Mouse (Mus musculus): ENCODE results near the gene Spink8. TPM values are rescaled to one million over a fixed set of nuclear protein-coding genes. Genes with fewer than 3 reads are reported as not detected.

Spink8 gene
- polyA plus RNA-seq, 1 experiment from 2014 or later: 0.33 TPM

- no peaks in the 10 kb centered on the region for H3K36me3 ChIP-seq (replicated peaks; ENCODE audit: control insufficient read depth, insufficient read depth)
- H3K4me3 ChIP-seq (replicated peaks; ENCODE audit: low read length): no peak overlapping the region
- H3K9ac ChIP-seq: no peak overlapping the region
- H3K4me1 ChIP-seq (replicated peaks; ENCODE audit: control insufficient read depth, insufficient read depth, low read length): no peaks in the 10 kb centered on the region
- DNase-seq (ENCODE audit: low spot score) (peak; percentile 32), ATAC-seq (ENCODE audit: low FRiP score) (no peak)
- H3K27ac ChIP-seq: no peak overlapping the region
- 27% methylated on average over 7 of the region's 7 CpGs for WGBS
- no peaks in the 10 kb centered on the region for H3K9me3 ChIP-seq (ENCODE audit: control insufficient read depth, low read length)
- H3K27me3 ChIP-seq (ENCODE audit: control insufficient read depth, insufficient read depth, low read length): no peaks in the 10 kb centered on the region
- H3K4me2 ChIP-seq (replicated peaks): no peak overlapping the region
These were observed 1.3 kb downstream of the Spink8 start for GRCm38 (mm10) chr9:109813424-109813823.

GRCm38 (mm10) chr9:109816341-109816740 is 4.3 kb downstream of the Spink8 start:
- Histone ChIP-seq H3K9ac (no peak overlapping the region), H3K4me3 (replicated peaks; ENCODE audit: low read length) (no peak overlapping the region), H3K4me1 (replicated peaks; ENCODE audit: control insufficient read depth, insufficient read depth, low read length) (no peaks in the 10 kb centered on the region), H3K27ac (no peak overlapping the region), H3K36me3 (replicated peaks; ENCODE audit: control insufficient read depth, insufficient read depth) (no peaks in the 10 kb centered on the region), H3K9me3 (ENCODE audit: control insufficient read depth, low read length) (no peaks in the 10 kb centered on the region), H3K27me3 (ENCODE audit: control insufficient read depth, insufficient read depth, low read length) (no peaks in the 10 kb centered on the region), H3K4me2 (replicated peaks) (no peak overlapping the region)
- DNase-seq (ENCODE audit: low spot score) (no peak), ATAC-seq (ENCODE audit: low FRiP score) (no peak)
- WGBS: 65% methylated on average over 6 of the region's 6 CpGs

- Histone ChIP-seq H3K4me3 (replicated peaks; ENCODE audit: low read length) (no peak overlapping the region), H3K4me1 (replicated peaks; ENCODE audit: control insufficient read depth, insufficient read depth, low read length) (no peaks in the 10 kb centered on the region), H3K36me3 (replicated peaks; ENCODE audit: control insufficient read depth, insufficient read depth) (no peaks in the 10 kb centered on the region), H3K4me2 (replicated peaks) (no peak overlapping the region), H3K27ac (no peak overlapping the region), H3K9me3 (ENCODE audit: control insufficient read depth, low read length) (no peaks in the 10 kb centered on the region), H3K9ac (no peak overlapping the region), H3K27me3 (ENCODE audit: control insufficient read depth, insufficient read depth, low read length) (no peaks in the 10 kb centered on the region)
- ATAC-seq (ENCODE audit: low FRiP score) (no peak), DNase-seq (ENCODE audit: low spot score) (no peak)
- WGBS: 79% methylated on average over 4 of the region's 4 CpGs
These were observed 13.7 kb downstream of the Spink8 start for GRCm38 (mm10) chr9:109825739-109826138.

GRCm38 (mm10) chr9:109826181-109826580 is 14.1 kb downstream of the Spink8 start:
- H3K9ac ChIP-seq: no peak overlapping the region
- no peaks in the 10 kb centered on the region for H3K27me3 ChIP-seq (ENCODE audit: control insufficient read depth, insufficient read depth, low read length)
- WGBS: 80% methylated on average over 5 of the region's 5 CpGs
- H3K27ac ChIP-seq: no peak overlapping the region
- H3K4me2 ChIP-seq (replicated peaks): no peak overlapping the region
- DNase-seq (ENCODE audit: low spot score): no peak
- H3K4me3 ChIP-seq (replicated peaks; ENCODE audit: low read length): no peak overlapping the region
- H3K4me1 ChIP-seq (replicated peaks; ENCODE audit: control insufficient read depth, insufficient read depth, low read length): no peaks in the 10 kb centered on the region
- H3K9me3 ChIP-seq (ENCODE audit: control insufficient read depth, low read length): no peaks in the 10 kb centered on the region
- H3K36me3 ChIP-seq (replicated peaks; ENCODE audit: control insufficient read depth, insufficient read depth): no peaks in the 10 kb centered on the region
- ATAC-seq (ENCODE audit: low FRiP score): no peak

- Histone ChIP-seq H3K36me3 (replicated peaks; ENCODE audit: control insufficient read depth, insufficient read depth) (peaks cover 10% of the 10 kb centered on the region), H3K4me2 (replicated peaks) (peak within 1 kb of the TSS; percentile 82), H3K27ac (peak within 1 kb of the TSS; percentile 82), H3K4me1 (replicated peaks; ENCODE audit: control insufficient read depth, insufficient read depth, low read length) (peaks cover 7% of the 10 kb centered on the region; the same call in 1 of the 2 replicates), H3K9ac (peak within 1 kb of the TSS; percentile 62), H3K4me3 (replicated peaks; ENCODE audit: low read length) (peak within 1 kb of the TSS; percentile 51), H3K27me3 (ENCODE audit: control insufficient read depth, insufficient read depth, low read length) (no peaks in the 10 kb centered on the region), H3K9me3 (ENCODE audit: control insufficient read depth, low read length) (no peaks in the 10 kb centered on the region)
- peak; percentile 91 for DNase-seq (ENCODE audit: low spot score)
- under 1% methylated on average over 32 of the region's 32 CpGs for WGBS
- ATAC-seq (ENCODE audit: low FRiP score): peak; percentile 97
These were observed 20.5 kb downstream of the Spink8 start, which contains the start of gene Nme6 for GRCm38 (mm10) chr9:109832391-109833087. Gene Nme6 (plus strand): TSS chr9:109832749.

GRCm38 (mm10) chr9:109833088-109833412 is 21.0 kb downstream of the Spink8 start:
- peak; percentile 44; the same call in 1 of the 2 replicates for ATAC-seq (ENCODE audit: low FRiP score)
- H3K4me2 ChIP-seq (replicated peaks): peak overlapping the region; percentile 82
- DNase-seq (ENCODE audit: low spot score): no peak
- peaks cover 16% of the 10 kb centered on the region for H3K36me3 ChIP-seq (replicated peaks; ENCODE audit: control insufficient read depth, insufficient read depth)
- peaks cover 7% of the 10 kb centered on the region; the same call in 1 of the 2 replicates for H3K4me1 ChIP-seq (replicated peaks; ENCODE audit: control insufficient read depth, insufficient read depth, low read length)
- peak overlapping the region; percentile 51 for H3K4me3 ChIP-seq (replicated peaks; ENCODE audit: low read length)
- no peak overlapping the region for H3K27ac ChIP-seq
- 10% methylated on average over 6 of the region's 6 CpGs for WGBS
- H3K9ac ChIP-seq: peak overlapping the region; percentile 62
- H3K9me3 ChIP-seq (ENCODE audit: control insufficient read depth, low read length): no peaks in the 10 kb centered on the region
- no peaks in the 10 kb centered on the region for H3K27me3 ChIP-seq (ENCODE audit: control insufficient read depth, insufficient read depth, low read length)

GRCm38 (mm10) chr9:109849312-109849758 is 37.3 kb downstream of the Spink8 start, which contains the start of gene Camp:
Gene Camp (minus strand): TSS chr9:109849617.
- H3K9me3 ChIP-seq (ENCODE audit: control insufficient read depth, low read length): no peaks in the 10 kb centered on the region
- no peak within 1 kb of the TSS for H3K27ac ChIP-seq
- H3K4me3 ChIP-seq (replicated peaks; ENCODE audit: low read length): no peak within 1 kb of the TSS
- H3K27me3 ChIP-seq (ENCODE audit: control insufficient read depth, insufficient read depth, low read length): no peaks in the 10 kb centered on the region
- ATAC-seq (ENCODE audit: low FRiP score): no peak
- WGBS: 69% methylated on average over 6 of the region's 6 CpGs
- peaks cover 8% of the 10 kb centered on the region; the same call in 1 of the 2 replicates for H3K36me3 ChIP-seq (replicated peaks; ENCODE audit: control insufficient read depth, insufficient read depth)
- peak; percentile 55 for DNase-seq (ENCODE audit: low spot score)
- no peaks in the 10 kb centered on the region for H3K4me1 ChIP-seq (replicated peaks; ENCODE audit: control insufficient read depth, insufficient read depth, low read length)
- H3K9ac ChIP-seq: no peak within 1 kb of the TSS
- no peak within 1 kb of the TSS for H3K4me2 ChIP-seq (replicated peaks)

GRCm38 (mm10) chr9:109850099-109850498 is 38.0 kb downstream of the Spink8 start:
- 0 out of 2 replicates have a peak, but pooled peaks cover 6% of the 10 kb centered on the region for H3K36me3 ChIP-seq (replicated peaks; ENCODE audit: control insufficient read depth, insufficient read depth)
- H3K4me1 ChIP-seq (replicated peaks; ENCODE audit: control insufficient read depth, insufficient read depth, low read length): no peaks in the 10 kb centered on the region
- H3K27ac ChIP-seq: no peak overlapping the region
- 90% methylated on average over 5 of the region's 5 CpGs for WGBS
- H3K9ac ChIP-seq: no peak overlapping the region
- no peak overlapping the region for H3K4me2 ChIP-seq (replicated peaks)
- H3K4me3 ChIP-seq (replicated peaks; ENCODE audit: low read length): no peak overlapping the region
- DNase-seq (ENCODE audit: low spot score): no peak
- no peaks in the 10 kb centered on the region for H3K9me3 ChIP-seq (ENCODE audit: control insufficient read depth, low read length)
- no peaks in the 10 kb centered on the region for H3K27me3 ChIP-seq (ENCODE audit: control insufficient read depth, insufficient read depth, low read length)
- no peak for ATAC-seq (ENCODE audit: low FRiP score)

GRCm38 (mm10) chr9:109854341-109854740 is 42.3 kb downstream of the Spink8 start:
- no peaks in the 10 kb centered on the region for H3K36me3 ChIP-seq (replicated peaks; ENCODE audit: control insufficient read depth, insufficient read depth)
- H3K4me1 ChIP-seq (replicated peaks; ENCODE audit: control insufficient read depth, insufficient read depth, low read length): no peaks in the 10 kb centered on the region
- no peak overlapping the region for H3K4me3 ChIP-seq (replicated peaks; ENCODE audit: low read length)
- no peak overlapping the region for H3K27ac ChIP-seq
- WGBS: 98% methylated on average over 2 of the region's 2 CpGs
- H3K4me2 ChIP-seq (replicated peaks): no peak overlapping the region
- H3K9me3 ChIP-seq (ENCODE audit: control insufficient read depth, low read length): no peaks in the 10 kb centered on the region
- ATAC-seq (ENCODE audit: low FRiP score) (no peak), DNase-seq (ENCODE audit: low spot score) (no peak)
- H3K27me3 ChIP-seq (ENCODE audit: control insufficient read depth, insufficient read depth, low read length): no peaks in the 10 kb centered on the region
- no peak overlapping the region for H3K9ac ChIP-seq

Measured in hindbrain, embryonic 14.5 days (tissue).